Mouse (Mus musculus) heart, embryonic 13.5 days (tissue): ENCODE measurements around the gene Nol6. TPM values are rescaled to one million over a fixed set of nuclear protein-coding genes. Genes with fewer than 3 reads are reported as not detected.

ENCODE experiments used
- ATAC-seq: fragments of 200-750 bp; cut with Nextera tagmentation; 2 replicates; pipeline ENCODE4 v1.8.0; 2017; ENCODE audit warnings: moderate TSS enrichment; ENCODE audit not compliant: insufficient number of reproducible peaks, low FRiP score, low TSS enrichment; ENCODE audit errors: extremely low read depth
- H3K27ac ChIP-seq: fragments of 300-500 bp; sonication (generic); replicated peaks from 2 replicates; pipeline ENCODE4 v1.5.1; 2015; ENCODE audit warnings: moderate library complexity, mild to moderate bottlenecking, inconsistent platforms
- H3K27me3 ChIP-seq: fragments of 300-500 bp; sonication (generic); replicated peaks from 2 replicates; pipeline ENCODE4 v1.6.1; 2015; ENCODE audit warnings: mild to moderate bottlenecking, inconsistent platforms
- H3K36me3 ChIP-seq: fragments of 300-500 bp; sonication (generic); 2 replicates; pipeline ENCODE4 v1.6.1; 2015; ENCODE audit warnings: mild to moderate bottlenecking, inconsistent platforms
- H3K4me1 ChIP-seq: fragments of 300-500 bp; sonication (generic); 2 replicates; pipeline ENCODE4 v1.6.1; 2015; ENCODE audit warnings: inconsistent platforms
- H3K4me2 ChIP-seq: fragments of 300-500 bp; sonication (generic); 2 replicates; pipeline ENCODE4 v1.6.1; 2015; ENCODE audit warnings: inconsistent platforms, mild to moderate bottlenecking, moderate library complexity
- H3K4me3 ChIP-seq: fragments of 300-500 bp; sonication (generic); 2 replicates; pipeline ENCODE4 v1.5.1; 2015; ENCODE audit warnings: moderate library complexity, mild to moderate bottlenecking, inconsistent platforms
- H3K9ac ChIP-seq: fragments of 300-500 bp; sonication (generic); 2 replicates; pipeline ENCODE4 v1.6.1; 2015; ENCODE audit warnings: inconsistent platforms, mild to moderate bottlenecking, moderate library complexity
- H3K9me3 ChIP-seq: fragments of 300-500 bp; sonication (generic); 2 replicates; pipeline ENCODE4 v1.6.1; 2016; ENCODE audit warnings: inconsistent platforms
- WGBS: fragments of 180-500 bp; shearing (Covaris S2); methylation state at CpG from one replicate; pipeline ENCODE4 v1.1.7; 2015; ENCODE audit warnings: mixed read lengths; 5-methylcytosine and 5-hydroxymethylcytosine counted together
- polyA plus RNA-seq: library from polyadenylated mRNA; unstranded; fragments of >200 nt; fragmentation: Nextera tagmentation; extraction: Ambion mirVana; gene quantifications from 2 replicates; pipeline ENCODE4 v1.2.1, GENCODE M21; 2015

Nol6 gene
- polyA plus RNA-seq, 1 experiment from 2014 or later = 18.2 TPM

- Histone ChIP-seq H3K9me3 (0 out of 2 replicates have a peak, but pooled peaks cover 4% of the 10 kb centered on the region), H3K4me1 (peaks cover 2% of the 10 kb centered on the region; the same call in 1 of the 2 replicates), H3K36me3 (no peaks in the 10 kb centered on the region), H3K9ac (no peak overlapping the region), H3K4me3 (no peak overlapping the region), H3K4me2 (no peak overlapping the region), H3K27me3 (peaks cover 10% of the 10 kb centered on the region; the same call in 1 of the 2 replicates), H3K27ac (no peak overlapping the region)
- 74% methylated on average over 5 of the region's 5 CpGs for WGBS
- no peak for ATAC-seq
These were observed 42.5 kb downstream of the Nol6 start for GRCm38 (mm10) chr4:41081733-41082132.

- Histone ChIP-seq H3K4me3 (no peak overlapping the region), H3K9me3 (0 out of 2 replicates have a peak, but pooled peaks cover 4% of the 10 kb centered on the region), H3K27me3 (peaks cover 9% of the 10 kb centered on the region; the same call in 1 of the 2 replicates), H3K4me2 (no peak overlapping the region), H3K9ac (no peak overlapping the region), H3K4me1 (0 out of 2 replicates have a peak, but pooled peaks cover 2% of the 10 kb centered on the region), H3K27ac (no peak overlapping the region), H3K36me3 (no peaks in the 10 kb centered on the region)
- ATAC-seq = no peak
- WGBS = 33% methylated on average over 6 of the region's 6 CpGs
These were observed 45.5 kb downstream of the Nol6 start for GRCm38 (mm10) chr4:41078726-41079125.

GRCm38 (mm10) chr4:41074461-41074860, 49.8 kb downstream of the Nol6 start:
- H3K4me1 ChIP-seq = no peaks in the 10 kb centered on the region
- H3K27me3 ChIP-seq = 0 out of 2 replicates have a peak, but pooled peaks cover 6% of the 10 kb centered on the region
- H3K9ac ChIP-seq = no peak overlapping the region
- no peak overlapping the region for H3K4me2 ChIP-seq
- 72% methylated on average over 6 of the region's 6 CpGs for WGBS
- H3K4me3 ChIP-seq = no peak overlapping the region
- H3K9me3 ChIP-seq = no peaks in the 10 kb centered on the region
- ATAC-seq = no peak; the same call in 1 of the 2 replicates
- no peak overlapping the region for H3K27ac ChIP-seq
- no peaks in the 10 kb centered on the region for H3K36me3 ChIP-seq

GRCm38 (mm10) chr4:41073008-41073817, 51.0 kb downstream of the Nol6 start:
- 69% methylated on average over 12 of the region's 12 CpGs for WGBS
- no peaks in the 10 kb centered on the region for H3K9me3 ChIP-seq
- no peaks in the 10 kb centered on the region for H3K36me3 ChIP-seq
- no peak overlapping the region for H3K4me3 ChIP-seq
- no peak overlapping the region for H3K27ac ChIP-seq
- H3K9ac ChIP-seq = no peak overlapping the region
- 0 out of 2 replicates have a peak, but pooled peaks cover 6% of the 10 kb centered on the region for H3K27me3 ChIP-seq
- no peak overlapping the region for H3K4me2 ChIP-seq
- H3K4me1 ChIP-seq = no peaks in the 10 kb centered on the region
- no peak for ATAC-seq

GRCm38 (mm10) chr4:41071500-41072429, 52.5 kb downstream of the Nol6 start:
- Histone ChIP-seq H3K4me1 (no peaks in the 10 kb centered on the region), H3K9me3 (no peaks in the 10 kb centered on the region), H3K4me2 (no peak overlapping the region), H3K9ac (no peak overlapping the region), H3K27ac (no peak overlapping the region), H3K27me3 (0 out of 2 replicates have a peak, but pooled peaks cover 2% of the 10 kb centered on the region), H3K36me3 (no peaks in the 10 kb centered on the region), H3K4me3 (no peak overlapping the region)
- ATAC-seq = no peak
- WGBS = 72% methylated on average over 14 of the region's 14 CpGs

GRCm38 (mm10) chr4:41065196-41065595, 59.1 kb downstream of the Nol6 start:
- Histone ChIP-seq H3K4me1 (peaks cover 12% of the 10 kb centered on the region; the same call in 1 of the 2 replicates), H3K9ac (no peak overlapping the region), H3K4me2 (no peak overlapping the region), H3K36me3 (no peaks in the 10 kb centered on the region), H3K27ac (no peak overlapping the region), H3K27me3 (peaks cover 19% of the 10 kb centered on the region), H3K4me3 (no peak overlapping the region), H3K9me3 (no peaks in the 10 kb centered on the region)
- WGBS = 78% methylated on average over 4 of the region's 4 CpGs
- no peak for ATAC-seq

Other genes with a start within 250 kb of the Nol6 start
- gene Spink4, start 204.4 kb downstream of the Nol6 start, polyA plus RNA-seq = 9.3 and 11.4 TPM in 2 replicates
- 168 and 177 TPM in 2 replicates for gene Bag1, start 176.2 kb downstream of the Nol6 start, polyA plus RNA-seq
- gene Chmp5, start 176.0 kb downstream of the Nol6 start, polyA plus RNA-seq = 64.6 and 76.6 TPM in 2 replicates
- gene Nfx1, start 153.5 kb downstream of the Nol6 start, polyA plus RNA-seq = 50.3 and 54.9 TPM in 2 replicates
- gene Aqp7, start 76.3 kb downstream of the Nol6 start, polyA plus RNA-seq = not detected in 2 replicates
- 0.87 and 1.2 TPM in 2 replicates for gene Aqp3, start 26.3 kb downstream of the Nol6 start, polyA plus RNA-seq
- 73.3 and 75.3 TPM in 2 replicates for gene Ube2r2, start 11.3 kb upstream of the Nol6 start, polyA plus RNA-seq
- gene Ubap2, start 150.7 kb upstream of the Nol6 start, polyA plus RNA-seq = 51.5 and 53.2 TPM in 2 replicates
- gene Dcaf12, start 190.4 kb upstream of the Nol6 start, polyA plus RNA-seq = 41.9 TPM in 2 replicates
- gene Ubap1, start 224.5 kb upstream of the Nol6 start, polyA plus RNA-seq = 40.1 and 46.2 TPM in 2 replicates